Mouse (Mus musculus) liver (tissue): ENCODE results near the gene Gm28043.

Experiments
- DNase-seq: peaks from one replicate; pipeline ENCODE4 v3.0.0-alpha.2; 2020; ENCODE audit warnings: mixed read lengths

The Gm28043 gene

GRCm38 (mm10) chr17:29716732-29717445 is 102.2 kb downstream of the Gm28043 start, which contains the start of gene Ccdc167:
Gene Ccdc167, minus strand, starts transcription at chr17:29717044.
- DNase-seq = peak; percentile 96

- no peak for DNase-seq
Measured at GRCm38 (mm10) chr17:29718660-29719059, 104.0 kb downstream of the Gm28043 start.

DNA sequence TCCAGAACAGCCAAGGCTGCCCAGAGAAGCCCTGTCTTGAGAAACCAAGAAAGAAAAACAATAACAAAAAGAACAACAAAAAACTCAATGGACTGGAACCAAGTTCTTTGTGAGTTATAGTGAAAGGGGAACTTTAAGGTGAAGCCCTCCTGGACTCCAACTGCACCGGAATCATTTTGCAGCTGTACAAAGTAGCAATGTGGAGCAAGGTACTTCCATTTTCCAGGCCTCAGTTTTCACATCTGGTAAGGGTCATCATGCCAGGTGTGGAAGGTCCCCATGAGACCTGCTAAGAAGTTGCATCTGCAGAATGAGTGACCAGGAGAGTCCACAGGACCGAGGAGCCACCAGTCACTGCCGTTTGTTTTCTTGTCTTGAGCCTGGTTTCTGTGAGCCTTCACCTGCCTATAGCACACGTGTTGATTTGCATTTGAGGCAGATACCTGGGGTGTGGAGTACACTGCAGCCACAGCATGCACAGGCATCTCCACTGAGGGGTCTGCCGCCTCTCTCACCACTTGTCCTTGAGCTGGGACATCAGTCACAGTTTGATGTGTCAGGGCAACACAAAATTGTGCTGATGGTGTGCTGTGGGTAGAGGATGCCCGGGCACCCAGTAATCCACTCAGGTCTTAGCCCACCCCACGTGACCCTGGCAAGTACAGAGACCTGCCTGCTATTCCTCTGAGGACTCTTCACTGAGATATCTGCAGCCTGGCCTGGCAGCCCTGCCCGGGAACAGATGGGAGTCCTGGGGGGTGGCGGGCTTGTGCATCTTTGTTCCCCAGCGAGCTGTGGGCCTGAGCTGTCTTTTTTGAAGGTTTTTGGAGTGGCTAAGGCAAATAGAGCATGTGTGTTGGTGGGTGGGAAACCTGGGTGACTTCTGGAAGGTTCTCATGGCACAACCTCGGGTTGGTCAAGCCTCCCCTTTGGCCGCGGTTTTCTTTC is 105.2 kb downstream of the Gm28043 start:
- DNase-seq = no peak

DNA sequence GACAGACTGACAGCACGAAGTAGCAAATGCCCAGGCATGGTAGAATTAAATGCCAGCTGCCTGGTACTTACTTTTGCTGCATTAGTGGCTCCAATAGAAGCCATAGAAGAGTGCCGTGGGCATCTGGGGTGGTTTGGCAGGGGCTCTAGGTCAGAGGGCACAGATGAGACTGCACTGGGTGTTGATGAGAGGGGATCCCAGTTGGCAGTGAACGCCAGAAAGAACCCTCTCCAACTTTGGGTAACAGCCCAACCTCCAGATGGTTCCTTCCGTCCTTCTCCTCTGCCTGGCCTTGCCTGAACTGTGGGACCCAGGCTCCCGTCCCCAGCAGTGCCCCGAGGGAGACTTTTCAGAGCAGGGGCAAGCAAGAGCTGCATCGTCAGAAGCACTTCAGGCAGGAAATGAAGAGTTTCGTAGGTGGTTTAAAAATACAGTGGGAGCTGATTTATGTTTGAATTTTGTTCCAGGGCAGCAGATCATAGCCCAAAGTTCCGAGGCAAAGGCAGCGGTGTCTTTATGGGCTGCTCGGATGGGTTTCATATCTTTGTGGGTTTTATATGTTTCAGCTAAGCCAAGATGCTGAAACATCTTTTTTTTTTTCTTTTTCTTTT is 106.2 kb downstream of the Gm28043 start:
- no peak for DNase-seq

DNA sequence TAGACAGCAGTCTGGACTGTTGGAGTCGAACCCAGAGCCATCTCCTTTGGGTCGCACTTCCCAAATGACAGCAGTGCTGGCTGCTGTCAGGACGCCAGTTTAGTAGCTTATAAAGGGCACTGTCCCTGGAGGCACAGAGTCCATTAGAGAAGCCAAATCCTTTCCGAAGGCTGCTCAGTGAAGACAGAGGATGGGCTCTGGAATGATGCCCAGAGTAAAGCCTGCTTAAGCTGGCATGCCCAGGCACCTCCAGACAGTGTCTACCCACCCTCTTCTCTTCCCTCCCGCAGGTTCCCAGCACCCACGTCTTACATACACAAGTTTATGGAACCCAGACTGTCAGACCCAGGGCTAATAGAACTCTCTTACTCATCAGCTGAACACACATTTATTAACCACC is 109.9 kb downstream of the Gm28043 start:
- DNase-seq = no peak

- no peak for DNase-seq
Measured at GRCm38 (mm10) chr17:29725027-29725620, 110.4 kb downstream of the Gm28043 start.

DNA sequence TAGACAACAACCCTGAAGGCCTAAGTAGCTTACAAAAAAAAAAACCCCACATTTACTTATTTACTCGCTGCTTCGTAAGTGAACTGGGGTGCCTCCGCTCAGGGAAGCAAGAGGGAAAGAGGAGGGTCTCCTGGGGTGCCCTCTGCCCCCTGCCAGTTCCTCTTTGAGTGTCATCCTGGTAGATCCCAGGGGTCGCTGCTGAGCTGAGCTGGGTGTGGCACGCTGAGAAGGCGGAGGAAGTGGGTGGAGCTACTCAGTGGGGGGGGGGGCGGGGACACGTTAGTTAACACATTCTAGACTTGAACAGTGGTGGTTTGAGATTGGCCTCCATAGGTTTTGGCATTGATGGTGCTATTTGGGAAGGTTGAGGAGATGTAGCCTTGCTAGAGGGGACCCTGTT is 113.4 kb downstream of the Gm28043 start:
- peak; percentile 58 for DNase-seq

DNA sequence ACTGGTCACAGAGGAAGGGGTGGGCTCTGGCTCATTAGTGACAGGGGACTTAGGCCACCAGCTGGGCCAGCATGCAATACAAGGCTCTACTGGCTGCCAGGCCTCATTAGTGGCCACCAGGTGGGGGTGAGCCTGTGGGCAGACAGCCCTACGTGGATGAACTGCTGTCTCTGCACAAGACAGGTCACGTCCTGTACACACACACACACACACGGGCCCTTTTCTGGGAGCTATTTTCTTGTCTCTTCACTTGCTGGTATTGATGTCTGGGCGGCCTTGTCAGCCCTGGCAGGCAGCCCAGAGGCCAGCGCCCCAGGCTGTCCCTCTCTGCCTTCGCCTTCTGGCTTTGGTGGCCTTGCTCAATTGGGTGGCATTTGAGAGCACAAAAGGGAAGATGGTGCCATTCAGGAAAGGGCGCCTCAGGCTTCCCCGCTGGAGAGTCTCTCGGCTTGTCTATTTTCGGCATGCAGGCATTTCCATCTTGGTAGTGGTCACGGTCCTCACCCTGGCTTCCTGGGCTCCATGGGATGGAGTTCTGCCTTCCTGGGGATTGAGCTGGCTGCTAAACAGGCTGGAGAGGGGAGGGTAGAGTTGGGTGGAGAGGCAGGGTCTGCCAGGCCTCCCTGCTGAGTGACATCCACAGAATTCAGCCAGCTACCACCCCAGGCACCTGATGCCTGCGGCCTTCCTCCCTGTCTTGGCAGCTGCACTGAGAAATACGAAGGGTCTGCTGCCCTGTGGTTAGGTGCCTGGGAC is 116.0 kb downstream of the Gm28043 start:
- DNase-seq = no peak

DNA sequence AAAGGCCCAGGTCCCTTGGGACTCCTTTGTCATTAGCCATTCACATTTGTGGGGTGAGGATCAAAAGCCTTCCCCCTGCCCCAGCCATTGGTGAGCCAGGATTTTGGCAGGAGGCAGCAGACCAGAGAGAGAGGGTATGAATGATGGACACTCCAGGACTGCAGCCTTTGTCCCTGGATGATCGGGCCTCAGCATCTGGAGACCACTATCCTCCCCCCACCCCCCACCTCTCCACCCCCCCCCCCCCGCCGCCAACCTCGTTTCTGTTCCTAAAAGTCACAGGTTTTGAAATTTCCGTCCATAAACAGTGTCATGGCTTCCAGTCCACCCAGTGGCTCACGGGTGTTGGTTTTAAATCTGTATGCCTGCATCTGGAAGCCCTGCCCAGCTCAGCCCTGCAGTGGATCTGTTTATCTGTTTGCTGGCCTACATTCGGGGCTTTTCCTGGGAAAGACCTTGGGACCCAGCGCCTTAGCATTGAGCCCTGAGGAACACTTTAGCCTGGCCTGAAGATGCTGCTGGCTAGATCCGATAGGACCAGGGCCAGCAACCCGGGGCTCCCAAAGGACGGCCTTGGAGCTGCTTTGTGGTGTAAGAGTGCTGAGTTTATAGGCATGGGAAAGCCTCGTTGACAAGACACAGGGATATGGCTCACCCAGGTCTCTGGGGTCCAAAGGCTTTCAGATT is 116.7 kb downstream of the Gm28043 start:
- no peak for DNase-seq

GRCm38 (mm10) chr17:29731953-29732325 is 117.3 kb downstream of the Gm28043 start:
- DNase-seq = no peak

GRCm38 (mm10) chr17:29732522-29732921 is 117.8 kb downstream of the Gm28043 start:
- DNase-seq = no peak

- no peak for DNase-seq
Measured at GRCm38 (mm10) chr17:29736448-29737014, 121.9 kb downstream of the Gm28043 start.

DNA sequence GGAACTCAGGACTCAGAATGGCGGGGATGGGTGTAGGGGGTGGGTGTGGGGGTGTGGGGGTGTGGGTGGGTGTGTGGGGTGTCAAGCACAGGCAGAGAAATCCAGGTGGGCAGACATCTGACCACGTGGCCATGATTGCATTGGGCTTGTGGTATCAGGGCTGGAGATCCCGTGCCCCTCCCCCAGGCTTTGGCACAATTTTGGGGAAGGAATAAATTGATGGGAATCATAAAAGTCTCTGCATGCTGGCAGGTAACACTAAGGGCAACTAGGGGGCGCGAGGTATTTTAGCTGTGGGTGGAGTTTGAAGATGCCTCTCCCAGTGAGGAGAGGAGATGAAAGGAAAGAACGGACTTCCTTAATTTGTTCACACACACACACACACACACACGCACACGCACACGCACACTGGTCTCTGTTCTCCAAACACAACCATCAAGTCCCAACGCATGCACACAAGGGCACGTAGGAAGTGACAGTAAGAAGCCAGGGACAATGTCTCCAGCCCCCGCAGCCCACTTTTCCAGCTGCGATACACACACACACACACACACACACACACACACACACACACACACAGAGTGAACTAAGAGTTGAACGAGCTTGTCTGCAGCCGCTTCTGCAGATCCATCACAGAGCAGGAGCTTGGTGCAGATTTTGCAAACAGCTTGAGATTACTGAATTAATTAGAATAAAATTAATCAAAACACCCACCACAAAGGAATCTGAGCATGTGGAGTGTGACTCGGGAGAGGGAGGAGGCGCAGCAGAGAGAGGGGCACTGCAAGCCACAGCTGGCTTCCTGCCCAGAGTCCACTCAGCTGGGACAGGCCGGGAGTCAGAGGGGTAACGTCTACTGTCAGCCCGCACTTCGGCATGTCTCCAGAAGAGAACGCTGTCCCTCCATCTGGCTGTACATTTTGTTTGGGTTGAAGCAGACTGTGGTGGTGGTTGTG is 123.5 kb downstream of the Gm28043 start:
- peak; percentile 47 for DNase-seq

DNA sequence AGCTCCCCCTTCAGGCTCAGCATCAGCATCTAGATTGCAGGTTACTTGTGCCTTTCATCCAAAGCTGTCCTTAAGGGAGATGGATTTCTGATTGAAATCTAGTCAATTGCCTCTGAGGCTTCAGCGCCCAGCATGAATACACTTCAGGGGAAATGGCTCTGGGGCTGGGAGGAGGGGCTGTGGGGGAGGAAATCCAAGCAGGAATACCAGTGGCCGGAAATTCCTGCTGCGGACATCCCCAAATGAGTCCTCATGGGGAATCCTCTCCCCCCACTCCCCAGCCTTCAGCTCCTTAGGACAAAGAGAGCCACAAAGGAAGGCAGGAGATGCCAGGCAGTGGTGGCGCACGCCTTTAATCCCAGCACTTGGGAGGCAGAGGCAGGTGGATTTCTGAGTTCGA is 132.8 kb downstream of the Gm28043 start:
- no peak for DNase-seq
